ENCODE assay signal across 12 mouse cellular contexts in the genomic region with DNA sequence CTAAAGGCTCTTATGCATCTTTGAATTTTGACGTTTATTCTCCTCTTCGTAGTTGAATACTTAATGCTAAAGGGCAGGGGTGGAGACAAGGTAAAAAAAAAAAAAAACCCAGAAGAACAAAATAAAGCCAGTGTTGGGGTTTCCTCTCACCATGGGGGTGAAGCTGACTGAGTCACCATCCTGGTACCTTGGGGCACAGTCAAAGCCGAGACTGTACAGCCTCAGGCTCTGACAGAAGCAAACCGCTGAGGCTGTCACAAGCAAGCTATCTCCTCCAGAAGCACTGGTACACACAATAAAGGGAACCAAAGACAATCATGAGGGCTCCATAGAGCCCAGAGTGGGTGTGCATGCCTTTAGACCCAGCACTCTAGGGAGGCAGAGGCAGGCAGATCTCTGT. TPM values are rescaled to one million over a fixed set of nuclear protein-coding genes. Genes with fewer than 3 reads are reported as not detected.
A peak's percentile ranks its signal among the peaks of the same experiment; 100 is the strongest.
DNase-seq lines count a peak whose midpoint lies in the region; ATAC-seq and TF ChIP-seq lines count a peak whose summit lies in the region.
"Had no signal": no experiment of that assay in that cellular context is flagged by ENCODE, and none has a peak within 500 bp of the region (broad histone marks: within the 10 kb centered on the region; RNA-seq: fewer than 3 reads in every experiment).

No protein-coding gene starts in this region.

- ATAC-seq in heart, embryonic 11.5 days (replicated peaks; ENCODE audit: insufficient number of reproducible peaks, low FRiP score, low TSS enrichment), result no peak
- ATAC-seq in kidney, postnatal 0 days (replicated peaks; ENCODE audit: low FRiP score, low read depth), result no peak
- ATAC-seq: forebrain, postnatal 0 days; intestine, postnatal 0 days had no signal

- peaks cover 4% of the 10 kb centered on the region; the same call in 1 of the 2 replicates for H3K36me3 ChIP-seq in heart, embryonic 11.5 days (ENCODE audit: control insufficient read depth, insufficient read depth, low read length)
- H3K36me3 ChIP-seq in kidney, postnatal 0 days (ENCODE audit: insufficient read depth, low read length), result peaks cover 20% of the 10 kb centered on the region

- WGBS in heart, embryonic 11.5 days (ENCODE audit: insufficient replicate concordance), result 92% methylated on average over 4 of the region's 4 CpGs
- WGBS in kidney, postnatal 0 days, result 89% methylated on average over 4 of the region's 4 CpGs

- H3K27ac ChIP-seq in heart, embryonic 11.5 days (ENCODE audit: low read depth, low read length), result peak overlapping the region; percentile 65; the same call in 1 of the 2 replicates
- H3K27ac ChIP-seq in kidney, postnatal 0 days, result peak overlapping the region; percentile 47; the same call in 1 of the 2 replicates
- peak overlapping the region; percentile 95; the same call in 1 of the 2 replicates for H3K27ac ChIP-seq in brown adipose tissue, adult 24 weeks (replicated peaks; ENCODE audit: low read depth, low read length)

- DNase-seq in heart, postnatal 4 days, result no peak
- DNase-seq in kidney, postnatal 0 days (ENCODE audit: low spot score), result no peak
- no peak for DNase-seq in kidney, postnatal 36 days
- DNase-seq in 416B (ENCODE audit: low read depth), result peak; percentile 87
- DNase-seq in urinary bladder, postnatal 25 days (ENCODE audit: low spot score), result no peak
- DNase-seq in cerebellum, postnatal 36 days, result no peak
- DNase-seq: forebrain, postnatal 0 days; gastrocnemius, postnatal 36 days; liver, embryonic 13.5 days had no signal

- H3K4me1 ChIP-seq in heart, embryonic 11.5 days (ENCODE audit: control insufficient read depth, insufficient read depth, low read length), result no peaks in the 10 kb centered on the region; the same call in 1 of the 2 replicates
- H3K4me1 ChIP-seq in kidney, postnatal 0 days (replicated peaks; ENCODE audit: insufficient read depth, low read length), result no peaks in the 10 kb centered on the region
- H3K4me1 ChIP-seq in brown adipose tissue, adult 24 weeks (ENCODE audit: control insufficient read depth, insufficient read depth, insufficient read length, low read length), result peaks cover 60% of the 10 kb centered on the region

- no peak overlapping the region for H3K4me3 ChIP-seq in heart, embryonic 11.5 days (ENCODE audit: low read depth, low read length)
- H3K4me3 ChIP-seq in kidney, postnatal 0 days (replicated peaks; ENCODE audit: low read depth, low read length), result no peak overlapping the region
- no peak overlapping the region for H3K4me3 ChIP-seq in brown adipose tissue, adult 24 weeks (ENCODE audit: insufficient read depth, low read depth, low read length)
- H3K4me3 ChIP-seq: liver, embryonic 13.5 days had no signal

- H3K9ac ChIP-seq in heart, embryonic 11.5 days (ENCODE audit: low read depth, low read length), result no peak overlapping the region
- no peak overlapping the region for H3K9ac ChIP-seq in kidney, postnatal 0 days (ENCODE audit: low read depth, low read length)
- H3K9ac ChIP-seq: forebrain, postnatal 0 days; liver, embryonic 13.5 days had no signal

- no peaks in the 10 kb centered on the region for H3K27me3 ChIP-seq in heart, embryonic 11.5 days (ENCODE audit: control insufficient read depth, insufficient read depth, low read length)
- H3K27me3 ChIP-seq in kidney, postnatal 0 days (ENCODE audit: insufficient read depth, low read length), result no peaks in the 10 kb centered on the region
- H3K27me3 ChIP-seq: liver, embryonic 13.5 days had no signal

- H3K4me2 ChIP-seq in heart, embryonic 11.5 days, result no peak overlapping the region
- no peak overlapping the region for H3K4me2 ChIP-seq in kidney, postnatal 0 days (ENCODE audit: low read length)
- H3K4me2 ChIP-seq: liver, embryonic 13.5 days had no signal

- no peak for TF ChIP-seq CTCF in kidney, postnatal 0 days (IDR thresholded peaks at IDR 0.05; ENCODE audit: low read depth)

- no peaks in the 10 kb centered on the region for H3K9me3 ChIP-seq in heart, embryonic 11.5 days (replicated peaks; ENCODE audit: control insufficient read depth, low read length)
- no peaks in the 10 kb centered on the region for H3K9me3 ChIP-seq in kidney, postnatal 0 days (replicated peaks; ENCODE audit: low read length)
- H3K9me3 ChIP-seq: liver, embryonic 13.5 days had no signal

RNA-seq across cellular contexts. Expression of a gene that starts 9.1 kb away (rescaled TPM):
- polyA plus RNA-seq in heart, embryonic 11.5 days (2014; fragmentation: Nextera tagmentation; extraction: Ambion mirVana), result 3.4 and 4.4 TPM in 2 replicates
- total RNA-seq in heart, postnatal 4 days (2021), result 10 to 100 TPM; 23.5 to 25.4 TPM
- 15.9 and 16.6 TPM in 2 replicates for polyA plus RNA-seq in kidney, postnatal 0 days (2015; fragmentation: Nextera tagmentation; extraction: Ambion mirVana)
- 3.8 and 6.9 TPM in 2 replicates for polyA plus RNA-seq in brown adipose tissue, adult 24 weeks (2012; ENCODE audit: insufficient read depth, insufficient read length, missing spikeins)

RNA-seq across cellular contexts. Expression of a gene that starts 39.9 kb away (rescaled TPM):
- 4.4 and 5.2 TPM in 2 replicates for polyA plus RNA-seq in heart, embryonic 11.5 days (2014; fragmentation: Nextera tagmentation; extraction: Ambion mirVana)
- 1 to 10 TPM; 8.6 to 9.5 TPM for total RNA-seq in heart, postnatal 4 days (2021)
- polyA plus RNA-seq in kidney, postnatal 0 days (2015; fragmentation: Nextera tagmentation; extraction: Ambion mirVana), result 5.4 and 6.1 TPM in 2 replicates
- 13.4 and 14.6 TPM in 2 replicates for polyA plus RNA-seq in brown adipose tissue, adult 24 weeks (2012; ENCODE audit: insufficient read depth, insufficient read length, missing spikeins)
